Mouse (Mus musculus) brown adipose tissue, adult 24 weeks (tissue): Measurements from ENCODE around the gene Tbc1d1. TPM values are rescaled to one million over a fixed set of nuclear protein-coding genes. Genes with fewer than 3 reads are reported as not detected.

Source experiments
- H3K27ac ChIP-seq: fragments of 200-500 bp; replicated peaks from 2 replicates; pipeline ENCODE4 v1.5.1; 2012; ENCODE audit warnings: low read depth, mild to moderate bottlenecking, low read length
- H3K4me1 ChIP-seq: fragments of 200-500 bp; 2 replicates; pipeline ENCODE4 v1.6.1; 2012; ENCODE audit warnings: low read length, mixed read lengths; ENCODE audit not compliant: control insufficient read depth, insufficient read depth, insufficient read length
- H3K4me3 ChIP-seq: fragments of 200-500 bp; 2 replicates; pipeline ENCODE4 v1.5.1; 2012; ENCODE audit warnings: low read depth, mild to moderate bottlenecking, low read length, moderate library complexity; ENCODE audit not compliant: insufficient read depth
- polyA plus RNA-seq: library from polyadenylated mRNA; stranded (reverse); fragments of >200 nt; gene quantifications from 2 replicates; pipeline ENCODE4 v1.2.4, GENCODE M21; 2012; ENCODE audit not compliant: missing spikeins, insufficient read depth, insufficient read length

The Tbc1d1 gene
- polyA plus RNA-seq, 1 experiment = 5.6 TPM

DNA sequence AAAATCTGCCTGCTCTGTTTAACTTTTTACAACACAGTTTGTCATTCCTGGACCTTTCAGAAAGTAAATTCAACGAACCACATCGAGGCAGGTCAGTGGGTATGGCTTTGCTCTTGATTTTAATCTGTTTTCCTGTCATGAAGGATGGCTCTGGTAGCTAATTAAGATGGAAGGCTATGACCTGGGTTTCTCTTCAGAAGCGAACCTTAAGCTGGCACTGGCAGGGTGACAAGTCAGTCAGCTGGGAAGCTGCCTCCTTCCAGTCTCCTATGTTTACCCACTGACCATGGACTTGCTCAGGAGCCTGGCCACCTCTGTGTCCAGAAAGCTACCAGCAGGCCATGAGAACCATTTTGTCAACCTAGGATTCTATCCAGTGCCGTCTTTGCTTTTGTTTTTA is 474 bp downstream of the Tbc1d1 start:
- Histone ChIP-seq H3K27ac (peak overlapping the region; percentile 35), H3K4me3 (0 out of 2 replicates have a peak overlapping the region, but pooled peaks have one; percentile 8), H3K4me1 (no peaks in the 10 kb centered on the region; the same call in 1 of the 2 replicates)

DNA sequence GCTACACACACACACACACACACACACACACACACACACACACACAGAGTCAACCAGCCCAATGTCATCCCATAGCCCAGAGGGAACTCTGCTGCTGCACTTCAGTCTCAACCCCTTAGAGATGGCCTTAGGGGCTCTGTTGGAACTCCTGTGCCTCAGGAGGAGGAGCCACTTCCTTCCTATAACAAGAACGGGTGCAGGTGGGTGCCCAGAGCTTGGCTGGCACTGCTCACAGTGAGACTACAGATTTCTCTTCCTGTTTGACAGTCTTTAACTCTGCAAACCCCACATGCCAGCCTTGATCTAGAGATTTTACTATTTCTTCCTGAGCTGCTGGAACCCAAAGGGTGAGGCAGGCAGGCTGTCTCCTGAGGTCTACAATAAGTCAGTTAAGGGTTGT is 1.8 kb downstream of the Tbc1d1 start:
- no peak overlapping the region for H3K4me3 ChIP-seq

DNA sequence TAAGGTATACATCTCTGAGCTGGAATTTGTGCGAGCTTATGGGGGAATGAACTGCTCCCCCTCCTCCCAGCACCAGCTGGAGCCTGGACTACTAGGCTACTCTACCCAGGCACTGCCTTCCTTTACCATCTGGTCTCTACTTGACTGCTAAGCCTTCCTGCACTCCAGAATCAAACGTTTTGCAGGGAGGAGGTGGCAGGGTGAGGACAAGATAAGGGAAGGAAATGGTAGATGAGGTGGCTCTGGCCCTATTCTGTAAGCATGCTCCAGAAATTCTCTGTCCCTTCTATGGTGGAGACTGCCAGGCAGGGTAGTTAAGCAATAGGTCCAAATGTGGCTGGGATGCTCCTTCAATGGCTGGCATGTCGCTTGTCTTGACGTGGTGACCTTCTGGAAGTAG is 2.4 kb downstream of the Tbc1d1 start:
- Histone ChIP-seq H3K4me1 (no peaks in the 10 kb centered on the region; the same call in 1 of the 2 replicates), H3K4me3 (no peak overlapping the region), H3K27ac (no peak overlapping the region)

More for the DNA sequence above, 1.8 kb downstream of the Tbc1d1 start:
- H3K4me1 ChIP-seq = no peaks in the 10 kb centered on the region; the same call in 1 of the 2 replicates
- H3K27ac ChIP-seq = no peak overlapping the region

DNA sequence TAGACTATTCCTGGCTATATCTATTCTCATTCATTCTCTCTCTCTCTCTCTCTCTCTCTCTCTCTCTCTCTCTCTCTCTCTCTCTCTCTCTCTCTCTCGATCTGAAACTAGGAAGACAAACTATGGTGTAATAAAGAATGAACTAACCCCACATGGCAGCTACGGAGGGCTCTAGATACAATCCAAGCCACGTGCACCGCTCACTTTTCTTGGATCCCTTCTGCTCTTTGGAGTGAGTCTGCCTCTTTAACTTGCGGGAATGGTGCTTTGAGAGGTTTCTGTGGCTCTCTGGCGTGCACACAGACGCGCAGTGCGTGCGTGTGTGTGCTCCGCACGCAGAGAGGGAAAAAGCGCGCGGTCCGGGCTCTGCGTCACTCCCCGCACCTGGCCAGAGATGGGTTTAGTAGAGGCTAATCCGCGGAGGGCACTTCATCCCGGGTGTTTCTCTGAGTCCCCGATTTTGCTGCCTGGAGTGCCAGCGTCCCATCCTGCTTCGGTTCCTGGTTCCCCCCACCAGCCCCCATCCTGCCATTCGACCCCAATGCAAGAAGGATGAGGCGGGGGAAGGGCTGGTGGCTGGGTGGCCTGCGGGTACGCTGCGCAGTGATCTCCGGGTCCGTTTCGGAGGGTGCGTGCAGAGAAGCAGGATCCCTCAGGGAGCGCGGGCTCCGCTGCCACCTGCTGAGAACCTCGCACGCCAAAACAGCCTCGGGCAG is 3.1 kb downstream of the Tbc1d1 start:
- Histone ChIP-seq H3K27ac (no peak overlapping the region), H3K4me1 (no peaks in the 10 kb centered on the region; the same call in 1 of the 2 replicates), H3K4me3 (peak overlapping the region; percentile 63)

GRCm38 (mm10) chr5:64159781-64160704 is 3.9 kb downstream of the Tbc1d1 start:
- H3K4me1 ChIP-seq = no peaks in the 10 kb centered on the region; the same call in 1 of the 2 replicates
- no peak overlapping the region for H3K27ac ChIP-seq
- peak overlapping the region; percentile 63 for H3K4me3 ChIP-seq

- Histone ChIP-seq H3K27ac (no peak overlapping the region), H3K4me1 (peaks cover 3% of the 10 kb centered on the region)
These were observed 4.7 kb downstream of the Tbc1d1 start for GRCm38 (mm10) chr5:64160705-64161391.

GRCm38 (mm10) chr5:64161917-64162316 is 5.8 kb downstream of the Tbc1d1 start:
- Histone ChIP-seq H3K4me1 (peaks cover 3% of the 10 kb centered on the region), H3K4me3 (no peak overlapping the region), H3K27ac (no peak overlapping the region)

More at GRCm38 (mm10) chr5:64160705-64161391, 4.7 kb downstream of the Tbc1d1 start:
- H3K4me3 ChIP-seq = peak overlapping the region; percentile 65

DNA sequence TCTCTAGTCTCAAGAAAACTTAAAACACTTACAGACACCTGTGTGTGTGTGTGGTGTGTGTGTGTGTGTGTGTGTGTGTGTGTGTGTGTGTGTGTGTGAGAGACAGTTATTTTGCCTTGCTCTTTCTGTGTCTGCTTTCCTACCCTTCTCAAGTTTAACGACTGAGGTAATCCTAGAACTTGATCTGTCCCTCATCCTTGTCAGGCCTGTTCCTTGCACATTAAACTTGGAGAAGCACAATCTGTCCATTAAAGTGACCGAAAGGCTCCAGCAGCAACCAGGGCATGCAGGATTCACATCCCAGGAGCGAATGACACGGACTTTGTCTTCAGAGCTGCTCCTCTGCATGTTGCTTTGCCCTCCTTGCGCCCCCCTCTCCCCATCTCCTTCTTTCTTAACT is 6.5 kb downstream of the Tbc1d1 start:
- no peak overlapping the region for H3K4me3 ChIP-seq
- peaks cover 3% of the 10 kb centered on the region for H3K4me1 ChIP-seq
- no peak overlapping the region for H3K27ac ChIP-seq

- H3K4me3 ChIP-seq = no peak overlapping the region
- H3K4me1 ChIP-seq = peaks cover 3% of the 10 kb centered on the region
- no peak overlapping the region for H3K27ac ChIP-seq
These were observed 8.3 kb downstream of the Tbc1d1 start for GRCm38 (mm10) chr5:64164414-64164813.

GRCm38 (mm10) chr5:64165826-64166225 is 9.7 kb downstream of the Tbc1d1 start:
- no peak overlapping the region for H3K27ac ChIP-seq
- H3K4me3 ChIP-seq = no peak overlapping the region

GRCm38 (mm10) chr5:64168990-64169540 is 13.0 kb downstream of the Tbc1d1 start:
- Histone ChIP-seq H3K4me3 (no peak overlapping the region), H3K27ac (0 out of 2 replicates have a peak overlapping the region, but pooled peaks have one; percentile 25), H3K4me1 (peaks cover 3% of the 10 kb centered on the region; the same call in 1 of the 2 replicates)

More at GRCm38 (mm10) chr5:64165826-64166225, 9.7 kb downstream of the Tbc1d1 start:
- H3K4me1 ChIP-seq = peaks cover 3% of the 10 kb centered on the region; the same call in 1 of the 2 replicates

- Histone ChIP-seq H3K4me1 (no peaks in the 10 kb centered on the region), H3K27ac (no peak overlapping the region), H3K4me3 (no peak overlapping the region)
These were observed 16.8 kb downstream of the Tbc1d1 start for GRCm38 (mm10) chr5:64172884-64173283.

DNA sequence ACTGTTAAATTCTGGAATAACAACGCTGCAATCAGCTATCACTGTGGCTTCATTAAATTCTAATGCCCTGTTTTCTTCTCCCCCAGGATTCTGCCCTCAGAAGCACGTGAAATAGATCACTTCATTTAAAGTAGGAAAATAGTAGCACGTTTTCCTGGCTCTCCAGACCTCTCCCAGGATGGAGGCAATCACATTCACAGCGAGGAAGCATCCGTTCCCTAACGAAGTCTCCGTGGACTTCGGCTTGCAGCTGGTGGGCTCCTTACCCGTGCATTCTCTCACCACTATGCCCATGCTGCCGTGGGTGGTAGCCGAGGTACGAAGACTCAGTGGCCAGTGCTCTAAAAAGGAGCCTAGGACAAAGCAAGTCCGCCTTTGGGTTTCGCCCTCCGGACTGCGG is 17.2 kb downstream of the Tbc1d1 start:
- no peaks in the 10 kb centered on the region for H3K4me1 ChIP-seq
- no peak overlapping the region for H3K4me3 ChIP-seq
- no peak overlapping the region for H3K27ac ChIP-seq

- H3K4me3 ChIP-seq = no peak overlapping the region
- H3K4me1 ChIP-seq = no peaks in the 10 kb centered on the region
- H3K27ac ChIP-seq = 0 out of 2 replicates have a peak overlapping the region, but pooled peaks have one; percentile 15
These were observed 18.4 kb downstream of the Tbc1d1 start for GRCm38 (mm10) chr5:64174429-64174935.
